In the genomic region with DNA sequence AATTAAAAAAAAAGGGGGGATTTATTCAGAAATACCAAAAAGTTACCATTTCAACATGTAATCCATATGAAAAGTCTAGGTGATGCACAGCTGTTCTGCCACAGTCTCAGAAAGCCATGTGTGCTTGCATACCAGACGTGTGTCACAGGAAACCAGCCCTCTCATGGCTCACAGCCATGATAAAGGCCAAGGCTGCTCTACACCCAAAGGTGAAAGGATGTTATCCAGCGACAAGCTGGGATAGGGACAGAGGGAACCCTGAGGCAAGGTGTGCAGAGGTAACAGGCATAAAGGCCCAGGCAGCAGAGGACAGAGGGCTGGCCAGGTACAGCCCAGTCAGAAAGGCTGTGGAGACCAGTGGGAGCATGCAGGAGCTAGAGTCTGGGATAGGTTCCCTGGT, we compare ENCODE assay signal across 25 mouse cellular contexts. TPM values are rescaled to one million over a fixed set of nuclear protein-coding genes. Genes with fewer than 3 reads are reported as not detected.
A peak's percentile ranks its signal among the peaks of the same experiment; 100 is the strongest.
DNase-seq lines count a peak whose midpoint lies in the region; ATAC-seq lines count a peak whose summit lies in the region.
"Had no signal": no experiment of that assay in that cellular context is flagged by ENCODE, and none has a peak within 500 bp of the region (broad histone marks: within the 10 kb centered on the region; RNA-seq: fewer than 3 reads in every experiment).

No protein-coding gene starts in this region.

- no peak overlapping the region for H3K9ac ChIP-seq in heart, embryonic 13.5 days
- H3K9ac ChIP-seq: forebrain, embryonic 13.5 days; heart, embryonic 12.5 days; hindbrain, embryonic 14.5 days had no signal

- H3K36me3 ChIP-seq in heart, embryonic 13.5 days: peaks cover 37% of the 10 kb centered on the region

- no peaks in the 10 kb centered on the region for H3K9me3 ChIP-seq in heart, embryonic 13.5 days
- H3K9me3 ChIP-seq: forebrain, embryonic 10.5 days; forebrain, embryonic 13.5 days; G1E; heart, embryonic 12.5 days had no signal

- no peaks in the 10 kb centered on the region for H3K27me3 ChIP-seq in heart, embryonic 13.5 days (replicated peaks)
- H3K27me3 ChIP-seq: CH12.LX; forebrain, embryonic 13.5 days; heart, embryonic 12.5 days had no signal

- H3K4me1 ChIP-seq in heart, embryonic 13.5 days: peaks cover 34% of the 10 kb centered on the region
- H3K4me1 ChIP-seq: forebrain, embryonic 13.5 days had no signal

- ATAC-seq in heart, embryonic 13.5 days (ENCODE audit: extremely low read depth, insufficient number of reproducible peaks, low FRiP score, low TSS enrichment): no peak
- ATAC-seq: forebrain, embryonic 13.5 days; forebrain, embryonic 16.5 days; hindbrain, postnatal 0 days; intestine, postnatal 0 days had no signal

- peak; percentile 30 for DNase-seq in adrenal gland, adult 2 months
- DNase-seq in adrenal gland, postnatal 4 days (ENCODE audit: low spot score in 2 of 2): no peak
- DNase-seq in heart, adult 18-20 months: no peak
- peak; percentile 34 for DNase-seq in 3T3-L1 (ENCODE audit: low read depth, low spot score)
- no peak for DNase-seq in cerebellum, adult 11-12 months
- DNase-seq: adrenal gland, adult 8-10 months; B cell, adult 2 months; cerebellum, adult 18-20 months; cerebellum, adult 9-10 months; cerebellum, postnatal 14 days; gastrocnemius, postnatal 10 days; gastrocnemius, postnatal 36 days; heart, postnatal 14 days; kidney, adult 2 months had no signal

- WGBS in heart, embryonic 13.5 days: 38% methylated on average over 2 of the region's 2 CpGs

- H3K4me2 ChIP-seq in heart, embryonic 13.5 days: no peak overlapping the region
- H3K4me2 ChIP-seq: forebrain, embryonic 13.5 days; heart, embryonic 12.5 days; hindbrain, embryonic 14.5 days had no signal

- H3K4me3 ChIP-seq in heart, embryonic 13.5 days: no peak overlapping the region
- H3K4me3 ChIP-seq: forebrain, embryonic 10.5 days; forebrain, embryonic 13.5 days; heart, embryonic 12.5 days had no signal

- H3K27ac ChIP-seq in heart, embryonic 13.5 days (replicated peaks): 0 out of 2 replicates have a peak overlapping the region, but pooled peaks have one; percentile 80
- H3K27ac ChIP-seq: forebrain, embryonic 10.5 days; forebrain, embryonic 13.5 days; hindbrain, embryonic 14.5 days; hindbrain, postnatal 0 days had no signal

RNA-seq across cellular contexts. Expression of gene Hsf2bp, which starts 27.5 kb away (rescaled TPM):
- 1 to 10 TPM in 1 of 2 experiments, under 1 TPM in 1; 0.58 to 1.4 TPM for total RNA-seq in adrenal gland, adult 2 months (2021)
- polyA plus RNA-seq in adrenal gland, adult 2 months (2012; rRNA removed): not detected in 2 replicates
- total RNA-seq in adrenal gland, postnatal 4 days (2021): 1 to 10 TPM; 1.9 TPM
- polyA plus RNA-seq in heart, embryonic 13.5 days (2015; fragmentation: Nextera tagmentation; extraction: Ambion mirVana): 0.15 and 0.41 TPM in 2 replicates
- total RNA-seq in heart, adult 18-20 months (2021): 1 to 10 TPM; 1.2 to 1.4 TPM
- total RNA-seq: G1E; granulocyte monocyte progenitor cell, adult 5-6 weeks had no signal
- polyA plus RNA-seq: G1E had no signal

RNA-seq across cellular contexts. Expression of gene Rrp1b, which starts 27.8 kb away (rescaled TPM):
- total RNA-seq in adrenal gland, adult 2 months (2021): 10 to 100 TPM; 23.6 to 23.7 TPM
- polyA plus RNA-seq in adrenal gland, adult 2 months (2012; rRNA removed): 17.3 and 24.3 TPM in 2 replicates
- total RNA-seq in adrenal gland, postnatal 4 days (2021): 10 to 100 TPM; 29.2 to 35.3 TPM
- polyA plus RNA-seq in heart, embryonic 13.5 days (2015; fragmentation: Nextera tagmentation; extraction: Ambion mirVana): 34.8 and 42.1 TPM in 2 replicates
- 1 to 10 TPM; 6.3 to 6.9 TPM for total RNA-seq in heart, adult 18-20 months (2021)

Comparison
In these comparisons a context has a peak if more than half of its experiments do, and no peak if none do; other contexts are left out.
1. DNase-seq: peak in adrenal gland, adult 2 months (single experiment) and 3T3-L1 (single experiment); none in adrenal gland, postnatal 4 days (0 of 2), heart, adult 18-20 months (0 of 2) and cerebellum, adult 11-12 months (single experiment).